Mouse (Mus musculus): ENCODE results near the gene Tspan17. TPM values are rescaled to one million over a fixed set of nuclear protein-coding genes. Genes with fewer than 3 reads are reported as not detected.

Tspan17 gene
- polyA plus RNA-seq, 1 experiment from 2014 or later, result 137 TPM

- Histone ChIP-seq H3K4me2 (peak overlapping the region; percentile 28), H3K4me3 (replicated peaks) (no peak overlapping the region), H3K27me3 (replicated peaks) (no peaks in the 10 kb centered on the region), H3K36me3 (no peaks in the 10 kb centered on the region), H3K4me1 (peaks cover 23% of the 10 kb centered on the region), H3K9me3 (replicated peaks) (no peaks in the 10 kb centered on the region), H3K27ac (replicated peaks) (peak overlapping the region; percentile 71), H3K9ac (replicated peaks) (no peak overlapping the region; the same call in 1 of the 2 replicates)
- peak; percentile 38; the same call in 1 of the 2 replicates for ATAC-seq (ENCODE audit: low FRiP score)
- 2% methylated on average over 9 of the region's 9 CpGs for WGBS
Measured at GRCm38 (mm10) chr13:54837471-54837889, 48.3 kb downstream of the Tspan17 start.

GRCm38 (mm10) chr13:54838540-54838939 is 49.4 kb downstream of the Tspan17 start:
- Histone ChIP-seq H3K27ac (replicated peaks) (peak overlapping the region; percentile 71), H3K4me2 (no peak overlapping the region), H3K36me3 (no peaks in the 10 kb centered on the region), H3K4me3 (replicated peaks) (no peak overlapping the region), H3K27me3 (replicated peaks) (no peaks in the 10 kb centered on the region), H3K9me3 (replicated peaks) (no peaks in the 10 kb centered on the region), H3K9ac (replicated peaks) (no peak overlapping the region), H3K4me1 (peaks cover 23% of the 10 kb centered on the region)
- WGBS, result 42% methylated on average over 15 of the region's 15 CpGs
- ATAC-seq (ENCODE audit: low FRiP score), result no peak

- peaks cover 23% of the 10 kb centered on the region for H3K4me1 ChIP-seq
- H3K4me2 ChIP-seq, result no peak overlapping the region
- peak overlapping the region; percentile 71 for H3K27ac ChIP-seq (replicated peaks)
- ATAC-seq (ENCODE audit: low FRiP score), result peak; percentile 68; the same call in 1 of the 2 replicates
- H3K4me3 ChIP-seq (replicated peaks), result no peak overlapping the region
- 56% methylated on average over 6 of the region's 6 CpGs for WGBS
- no peaks in the 10 kb centered on the region for H3K9me3 ChIP-seq (replicated peaks)
- no peaks in the 10 kb centered on the region for H3K27me3 ChIP-seq (replicated peaks)
- no peaks in the 10 kb centered on the region for H3K36me3 ChIP-seq
- no peak overlapping the region for H3K9ac ChIP-seq (replicated peaks)
Measured at GRCm38 (mm10) chr13:54839211-54839610, 50.0 kb downstream of the Tspan17 start.

GRCm38 (mm10) chr13:54844579-54844978 is 55.4 kb downstream of the Tspan17 start:
- no peak overlapping the region for H3K4me3 ChIP-seq (replicated peaks)
- no peaks in the 10 kb centered on the region for H3K27me3 ChIP-seq (replicated peaks)
- H3K9ac ChIP-seq (replicated peaks), result no peak overlapping the region
- no peak overlapping the region for H3K27ac ChIP-seq (replicated peaks)
- no peaks in the 10 kb centered on the region for H3K9me3 ChIP-seq (replicated peaks)
- H3K4me2 ChIP-seq, result no peak overlapping the region
- no peak for ATAC-seq (ENCODE audit: low FRiP score)
- peaks cover 4% of the 10 kb centered on the region; the same call in 1 of the 2 replicates for H3K4me1 ChIP-seq
- 41% methylated on average over 8 of the region's 8 CpGs for WGBS
- H3K36me3 ChIP-seq, result no peaks in the 10 kb centered on the region

Other genes with a start within 250 kb of the Tspan17 start
- gene 4833439L19Rik, start 223.9 kb upstream of the Tspan17 start, polyA plus RNA-seq (2015; fragmentation: Nextera tagmentation; extraction: Ambion mirVana), result 218 and 220 TPM in 2 replicates
- gene Arl10, start 214.4 kb upstream of the Tspan17 start, polyA plus RNA-seq (2015; fragmentation: Nextera tagmentation; extraction: Ambion mirVana), result 81.9 and 93.8 TPM in 2 replicates
- 64.7 and 69.8 TPM in 2 replicates for gene Nop16, start 199.3 kb upstream of the Tspan17 start, polyA plus RNA-seq (2015; fragmentation: Nextera tagmentation; extraction: Ambion mirVana)
- gene Higd2a, start 199.2 kb upstream of the Tspan17 start, polyA plus RNA-seq (2015; fragmentation: Nextera tagmentation; extraction: Ambion mirVana), result 267 and 285 TPM in 2 replicates
- gene Cltb, start 178.0 kb upstream of the Tspan17 start, polyA plus RNA-seq (2015; fragmentation: Nextera tagmentation; extraction: Ambion mirVana), result 230 and 259 TPM in 2 replicates
- gene Faf2, start 167.6 kb upstream of the Tspan17 start, polyA plus RNA-seq (2015; fragmentation: Nextera tagmentation; extraction: Ambion mirVana), result 58.1 and 64.7 TPM in 2 replicates
- 73.5 and 76.3 TPM in 2 replicates for gene Rnf44, start 95.5 kb upstream of the Tspan17 start, polyA plus RNA-seq (2015; fragmentation: Nextera tagmentation; extraction: Ambion mirVana)
- 0.22 and 1.4 TPM in 2 replicates for gene Cdhr2, start 87.9 kb upstream of the Tspan17 start, polyA plus RNA-seq (2015; fragmentation: Nextera tagmentation; extraction: Ambion mirVana)
- gene Gprin1, start 39.5 kb upstream of the Tspan17 start, polyA plus RNA-seq (2015; fragmentation: Nextera tagmentation; extraction: Ambion mirVana), result 10.3 and 21.6 TPM in 2 replicates
- 110 and 122 TPM in 2 replicates for gene Sncb, start 22.8 kb upstream of the Tspan17 start, polyA plus RNA-seq (2015; fragmentation: Nextera tagmentation; extraction: Ambion mirVana)
- not detected in 2 replicates for gene Eif4e1b, start 5.4 kb upstream of the Tspan17 start, polyA plus RNA-seq (2015; fragmentation: Nextera tagmentation; extraction: Ambion mirVana)
- 12.1 and 12.7 TPM in 2 replicates for gene Unc5a, start 160.0 kb downstream of the Tspan17 start, polyA plus RNA-seq (2015; fragmentation: Nextera tagmentation; extraction: Ambion mirVana)
- 0.86 and 1.3 TPM in 2 replicates for gene Hk3, start 232.0 kb downstream of the Tspan17 start, polyA plus RNA-seq (2015; fragmentation: Nextera tagmentation; extraction: Ambion mirVana)

Measured in neural tube, embryonic 15.5 days (tissue).